In genomic region chr15:83202412-83202811, GRCm38 (mm10) we compare ENCODE assay signal across 26 mouse cellular contexts. TPM values are rescaled to one million over a fixed set of nuclear protein-coding genes. Genes with fewer than 3 reads are reported as not detected.
DNase-seq lines count a peak whose midpoint lies in the region; ATAC-seq and TF ChIP-seq lines count a peak whose summit lies in the region.
"Had no signal": no experiment of that assay in that cellular context is flagged by ENCODE, and none has a peak within 500 bp of the region (broad histone marks: within the 10 kb centered on the region; RNA-seq: fewer than 3 reads in every experiment).

No protein-coding gene starts in this region.

- TF ChIP-seq POLR2A in kidney, adult 2 months (IDR thresholded peaks at IDR 0.05; ENCODE audit: low read depth, low read length) = no peak

- no peak overlapping the region for H3K4me3 ChIP-seq in embryonic facial prominence, embryonic 12.5 days
- H3K4me3 ChIP-seq in embryonic facial prominence, embryonic 10.5 days = no peak overlapping the region
- no peak overlapping the region for H3K4me3 ChIP-seq in kidney, adult 2 months (ENCODE audit: insufficient read depth, low read depth, low read length)
- H3K4me3 ChIP-seq in kidney, embryonic 14.5 days (ENCODE audit: low read length) = no peak overlapping the region
- H3K4me3 ChIP-seq in liver, embryonic 12.5 days = no peak overlapping the region
- no peak overlapping the region for H3K4me3 ChIP-seq in liver, postnatal 0 days (ENCODE audit: low read depth, low read length)
- H3K4me3 ChIP-seq: heart, adult 2 months; layer of hippocampus, adult 2 months had no signal

- no peaks in the 10 kb centered on the region for H3K4me1 ChIP-seq in embryonic facial prominence, embryonic 12.5 days
- H3K4me1 ChIP-seq in embryonic facial prominence, embryonic 10.5 days = peaks cover 18% of the 10 kb centered on the region
- H3K4me1 ChIP-seq in kidney, adult 2 months (ENCODE audit: control insufficient read depth, insufficient read depth, low read length) = peaks cover 8% of the 10 kb centered on the region
- H3K4me1 ChIP-seq in kidney, embryonic 14.5 days (ENCODE audit: control insufficient read depth, insufficient read depth, low read length) = no peaks in the 10 kb centered on the region; the same call in 1 of the 2 replicates
- H3K4me1 ChIP-seq in liver, embryonic 12.5 days = peaks cover 13% of the 10 kb centered on the region
- no peaks in the 10 kb centered on the region for H3K4me1 ChIP-seq in liver, postnatal 0 days (ENCODE audit: insufficient read depth)

- WGBS in embryonic facial prominence, embryonic 12.5 days = 63% methylated on average over 4 of the region's 4 CpGs
- 76% methylated on average over 4 of the region's 4 CpGs for WGBS in embryonic facial prominence, embryonic 10.5 days
- 54% methylated on average over 4 of the region's 4 CpGs for WGBS in kidney, adult 2 months
- WGBS in kidney, embryonic 14.5 days = 80% methylated on average over 4 of the region's 4 CpGs
- 63% methylated on average over 4 of the region's 4 CpGs for WGBS in liver, embryonic 12.5 days (ENCODE audit: insufficient replicate concordance)
- 66% methylated on average over 4 of the region's 4 CpGs for WGBS in liver, postnatal 0 days (ENCODE audit: insufficient replicate concordance)

- TF ChIP-seq EP300 in liver, postnatal 0 days (IDR thresholded peaks at IDR 0.05; ENCODE audit: low read depth) = no peak

- DNase-seq in embryonic facial prominence, embryonic 10.5 days (ENCODE audit: low spot score) = no peak
- DNase-seq in kidney, adult 2 months = peak; percentile 89
- DNase-seq in liver, postnatal 0 days = no peak
- peak; percentile 58 for DNase-seq in yolk sac, embryonic 10.5 days (ENCODE audit: low spot score)
- no peak for DNase-seq in embryo, embryonic 10.5 days (ENCODE audit: low spot score)
- DNase-seq: adrenal gland, adult 2 months; adrenal gland, postnatal 36 days; cerebellum, adult 18-20 months; cerebellum, postnatal 10 days; heart, adult 2 months; heart, postnatal 14 days; left cerebral cortex, postnatal 4 days; lung, adult 18-20 months; lung, postnatal 14 days; midbrain, embryonic 14.5 days; thymus, postnatal 4 days had no signal

- no peak overlapping the region for H3K4me2 ChIP-seq in embryonic facial prominence, embryonic 12.5 days (replicated peaks)
- no peak overlapping the region for H3K4me2 ChIP-seq in kidney, embryonic 14.5 days (replicated peaks; ENCODE audit: low read depth, low read length)
- no peak overlapping the region for H3K4me2 ChIP-seq in liver, embryonic 12.5 days
- no peak overlapping the region for H3K4me2 ChIP-seq in liver, postnatal 0 days (ENCODE audit: low read depth, low read length)
- H3K4me2 ChIP-seq: hindbrain, embryonic 14.5 days; liver, embryonic 11.5 days had no signal

- no peaks in the 10 kb centered on the region for H3K36me3 ChIP-seq in embryonic facial prominence, embryonic 12.5 days
- H3K36me3 ChIP-seq in embryonic facial prominence, embryonic 10.5 days (replicated peaks) = no peaks in the 10 kb centered on the region
- H3K36me3 ChIP-seq in kidney, adult 2 months (ENCODE audit: control insufficient read depth, insufficient read depth, low read length) = no peaks in the 10 kb centered on the region
- no peaks in the 10 kb centered on the region for H3K36me3 ChIP-seq in kidney, embryonic 14.5 days (ENCODE audit: control insufficient read depth, insufficient read depth, low read length)
- no peaks in the 10 kb centered on the region for H3K36me3 ChIP-seq in liver, embryonic 12.5 days
- H3K36me3 ChIP-seq in liver, postnatal 0 days (replicated peaks; ENCODE audit: insufficient read depth, low read length) = no peaks in the 10 kb centered on the region

- no peaks in the 10 kb centered on the region for H3K9me3 ChIP-seq in embryonic facial prominence, embryonic 12.5 days
- no peaks in the 10 kb centered on the region for H3K9me3 ChIP-seq in embryonic facial prominence, embryonic 10.5 days
- no peaks in the 10 kb centered on the region for H3K9me3 ChIP-seq in kidney, embryonic 14.5 days (ENCODE audit: control insufficient read depth, low read length)
- H3K9me3 ChIP-seq in liver, embryonic 12.5 days (replicated peaks) = no peaks in the 10 kb centered on the region
- no peaks in the 10 kb centered on the region for H3K9me3 ChIP-seq in liver, postnatal 0 days (ENCODE audit: low read length)

- no peak for ATAC-seq in embryonic facial prominence, embryonic 12.5 days (ENCODE audit: insufficient number of reproducible peaks, insufficient read depth, low FRiP score, low TSS enrichment)
- ATAC-seq in kidney, embryonic 14.5 days (ENCODE audit: low FRiP score, low TSS enrichment) = no peak
- ATAC-seq in liver, embryonic 12.5 days = no peak
- ATAC-seq in liver, postnatal 0 days = no peak
- ATAC-seq: activated CD4-positive, CD25-positive, alpha-beta regulatory T cell, adult 4 months; forebrain, embryonic 14.5 days; intestine, postnatal 0 days had no signal

- TF ChIP-seq CTCF in kidney, adult 2 months (conservative IDR thresholded peaks at IDR 0.05; ENCODE audit: insufficient read depth, insufficient read length, low read depth, low read length) = no peak
- TF ChIP-seq CTCF in liver, postnatal 0 days (IDR thresholded peaks at IDR 0.05; ENCODE audit: low read depth) = no peak

- 0 out of 2 replicates have a peak overlapping the region, but pooled peaks have one; percentile 14 for H3K27ac ChIP-seq in embryonic facial prominence, embryonic 12.5 days
- no peak overlapping the region for H3K27ac ChIP-seq in embryonic facial prominence, embryonic 10.5 days (replicated peaks)
- peak overlapping the region; percentile 74 for H3K27ac ChIP-seq in kidney, adult 2 months (ENCODE audit: insufficient read depth, low read depth, low read length)
- H3K27ac ChIP-seq in kidney, embryonic 14.5 days (ENCODE audit: low read depth, low read length) = no peak overlapping the region
- 0 out of 2 replicates have a peak overlapping the region, but pooled peaks have one; percentile 21 for H3K27ac ChIP-seq in liver, embryonic 12.5 days
- no peak overlapping the region for H3K27ac ChIP-seq in liver, postnatal 0 days (ENCODE audit: low read depth)
- H3K27ac ChIP-seq: heart, adult 2 months; hindbrain, embryonic 14.5 days; layer of hippocampus, adult 2 months had no signal

- H3K9ac ChIP-seq in embryonic facial prominence, embryonic 12.5 days = no peak overlapping the region
- no peak overlapping the region for H3K9ac ChIP-seq in kidney, embryonic 14.5 days (ENCODE audit: low read depth, low read length)
- H3K9ac ChIP-seq in liver, embryonic 12.5 days = no peak overlapping the region
- no peak overlapping the region for H3K9ac ChIP-seq in liver, postnatal 0 days (replicated peaks)
- H3K9ac ChIP-seq: hindbrain, embryonic 14.5 days had no signal

- no peaks in the 10 kb centered on the region for H3K27me3 ChIP-seq in embryonic facial prominence, embryonic 12.5 days
- 0 out of 2 replicates have a peak, but pooled peaks cover 3% of the 10 kb centered on the region for H3K27me3 ChIP-seq in embryonic facial prominence, embryonic 10.5 days (replicated peaks; ENCODE audit: low read depth, poor library complexity, severe bottlenecking)
- H3K27me3 ChIP-seq in kidney, adult 2 months (replicated peaks; ENCODE audit: control insufficient read depth, insufficient read depth, low read length) = no peaks in the 10 kb centered on the region
- H3K27me3 ChIP-seq in kidney, embryonic 14.5 days (ENCODE audit: control insufficient read depth, insufficient read depth, low read length) = no peaks in the 10 kb centered on the region
- peaks cover 14% of the 10 kb centered on the region for H3K27me3 ChIP-seq in liver, embryonic 12.5 days (replicated peaks)
- no peaks in the 10 kb centered on the region for H3K27me3 ChIP-seq in liver, postnatal 0 days (ENCODE audit: insufficient read depth, low read length)
- H3K27me3 ChIP-seq: CH12.LX had no signal

RNA-seq across cellular contexts. Expression of gene Cyb5r3, which starts 30.0 kb away (rescaled TPM):
- 107 and 111 TPM in 2 replicates for polyA plus RNA-seq in embryonic facial prominence, embryonic 12.5 days (2016; fragmentation: Nextera tagmentation; extraction: Ambion mirVana)
- polyA plus RNA-seq in embryonic facial prominence, embryonic 10.5 days (2016; fragmentation: Nextera tagmentation; extraction: Ambion mirVana) = 194 and 204 TPM in 2 replicates
- polyA plus RNA-seq in kidney, adult 2 months (2012; rRNA removed) = 197 and 230 TPM in 2 replicates
- 144 and 175 TPM in 2 replicates for polyA plus RNA-seq in kidney, embryonic 14.5 days (2014; fragmentation: Nextera tagmentation; extraction: Ambion mirVana)
- 151 and 172 TPM in 2 replicates for polyA plus RNA-seq in liver, embryonic 12.5 days (2016; fragmentation: Nextera tagmentation; extraction: Ambion mirVana)
- polyA plus RNA-seq in liver, postnatal 0 days (2015; fragmentation: Nextera tagmentation; extraction: Ambion mirVana) = 89.1 and 94.2 TPM in 2 replicates

RNA-seq across cellular contexts. Expression of gene A4galt, which starts 49.2 kb away (rescaled TPM):
- 1.3 TPM in 2 replicates for polyA plus RNA-seq in embryonic facial prominence, embryonic 12.5 days (2016; fragmentation: Nextera tagmentation; extraction: Ambion mirVana)
- polyA plus RNA-seq in embryonic facial prominence, embryonic 10.5 days (2016; fragmentation: Nextera tagmentation; extraction: Ambion mirVana) = 0.34 and 0.77 TPM in 2 replicates
- polyA plus RNA-seq in kidney, adult 2 months (2012; rRNA removed) = 53.5 and 56.0 TPM in 2 replicates
- 14.8 and 19.9 TPM in 2 replicates for polyA plus RNA-seq in kidney, embryonic 14.5 days (2014; fragmentation: Nextera tagmentation; extraction: Ambion mirVana)
- 0.08 TPM in 2 replicates for polyA plus RNA-seq in liver, embryonic 12.5 days (2016; fragmentation: Nextera tagmentation; extraction: Ambion mirVana)
- 0.13 and 0.25 TPM in 2 replicates for polyA plus RNA-seq in liver, postnatal 0 days (2015; fragmentation: Nextera tagmentation; extraction: Ambion mirVana)
- polyA plus RNA-seq: activated CD4-positive, CD25-positive, alpha-beta regulatory T cell, adult 4 months had no signal

RNA-seq across cellular contexts. Expression of gene Poldip3, which starts 53.2 kb away (rescaled TPM):
- 169 and 172 TPM in 2 replicates for polyA plus RNA-seq in embryonic facial prominence, embryonic 12.5 days (2016; fragmentation: Nextera tagmentation; extraction: Ambion mirVana)
- 181 and 182 TPM in 2 replicates for polyA plus RNA-seq in embryonic facial prominence, embryonic 10.5 days (2016; fragmentation: Nextera tagmentation; extraction: Ambion mirVana)
- polyA plus RNA-seq in kidney, adult 2 months (2012; rRNA removed) = 45.9 and 47.2 TPM in 2 replicates
- polyA plus RNA-seq in kidney, embryonic 14.5 days (2014; fragmentation: Nextera tagmentation; extraction: Ambion mirVana) = 117 and 173 TPM in 2 replicates
- polyA plus RNA-seq in liver, embryonic 12.5 days (2016; fragmentation: Nextera tagmentation; extraction: Ambion mirVana) = 83.0 and 86.7 TPM in 2 replicates
- 30.2 and 32.5 TPM in 2 replicates for polyA plus RNA-seq in liver, postnatal 0 days (2015; fragmentation: Nextera tagmentation; extraction: Ambion mirVana)

Comparison
In these comparisons a context has a peak if more than half of its experiments do, and no peak if none do; other contexts are left out.
1. H3K27ac ChIP-seq: peak in embryonic facial prominence, embryonic 12.5 days (single experiment), kidney, adult 2 months (single experiment) and liver, embryonic 12.5 days (single experiment); none in embryonic facial prominence, embryonic 10.5 days (single experiment), kidney, embryonic 14.5 days (single experiment) and liver, postnatal 0 days (single experiment).
2. DNase-seq: peak in kidney, adult 2 months (single experiment) and yolk sac, embryonic 10.5 days (single experiment); none in embryonic facial prominence, embryonic 10.5 days (single experiment), liver, postnatal 0 days (single experiment) and embryo, embryonic 10.5 days (single experiment).